Mouse (Mus musculus) stomach, embryonic 15.5 days (tissue): ENCODE data around the gene Nr0b1. TPM values are rescaled to one million over a fixed set of nuclear protein-coding genes. Genes with fewer than 3 reads are reported as not detected.

Experiments used
- ATAC-seq: fragments of 200-750 bp; cut with Nextera tagmentation; 2 replicates; pipeline ENCODE4 v1.8.0; 2017; ENCODE audit warnings: low read depth, moderate number of reproducible peaks, moderate TSS enrichment; ENCODE audit not compliant: insufficient read depth, low FRiP score
- H3K27ac ChIP-seq: fragments of 300-500 bp; sonication (generic); 2 replicates; pipeline ENCODE4 v1.5.1; 2015; ENCODE audit warnings: mild to moderate bottlenecking, inconsistent platforms
- H3K27me3 ChIP-seq: fragments of 300-500 bp; sonication (generic); replicated peaks from 2 replicates; pipeline ENCODE4 v1.6.1; 2015; ENCODE audit warnings: inconsistent platforms
- H3K36me3 ChIP-seq: fragments of 300-500 bp; sonication (generic); 2 replicates; pipeline ENCODE4 v1.6.1; 2015; ENCODE audit warnings: inconsistent platforms
- H3K4me1 ChIP-seq: fragments of 300-500 bp; sonication (generic); 2 replicates; pipeline ENCODE4 v1.6.1; 2015; ENCODE audit warnings: inconsistent platforms
- H3K4me2 ChIP-seq: fragments of 300-500 bp; sonication (generic); 2 replicates; pipeline ENCODE4 v1.6.1; 2015; ENCODE audit warnings: mild to moderate bottlenecking, inconsistent platforms
- H3K4me3 ChIP-seq: fragments of 300-500 bp; sonication (generic); replicated peaks from 2 replicates; pipeline ENCODE4 v1.5.1; 2015; ENCODE audit warnings: inconsistent platforms
- H3K9ac ChIP-seq: fragments of 300-500 bp; sonication (generic); 2 replicates; pipeline ENCODE4 v1.6.1; 2015; ENCODE audit warnings: inconsistent platforms
- H3K9me3 ChIP-seq: fragments of 300-500 bp; sonication (generic); 2 replicates; pipeline ENCODE4 v1.6.1; 2016; ENCODE audit warnings: inconsistent platforms
- WGBS: fragments of 180-500 bp; shearing (Covaris S2); methylation state at CpG from one replicate; pipeline ENCODE4 v1.1.7; 2015; 5-methylcytosine and 5-hydroxymethylcytosine counted together
- polyA plus RNA-seq: library from polyadenylated mRNA; unstranded; fragments of >200 nt; fragmentation: Nextera tagmentation; extraction: Ambion mirVana; gene quantifications from 2 replicates; pipeline ENCODE4 v1.2.1, GENCODE M21; 2015

The Nr0b1 gene
- polyA plus RNA-seq = 0.28 and 0.53 TPM in 2 replicates

DNA sequence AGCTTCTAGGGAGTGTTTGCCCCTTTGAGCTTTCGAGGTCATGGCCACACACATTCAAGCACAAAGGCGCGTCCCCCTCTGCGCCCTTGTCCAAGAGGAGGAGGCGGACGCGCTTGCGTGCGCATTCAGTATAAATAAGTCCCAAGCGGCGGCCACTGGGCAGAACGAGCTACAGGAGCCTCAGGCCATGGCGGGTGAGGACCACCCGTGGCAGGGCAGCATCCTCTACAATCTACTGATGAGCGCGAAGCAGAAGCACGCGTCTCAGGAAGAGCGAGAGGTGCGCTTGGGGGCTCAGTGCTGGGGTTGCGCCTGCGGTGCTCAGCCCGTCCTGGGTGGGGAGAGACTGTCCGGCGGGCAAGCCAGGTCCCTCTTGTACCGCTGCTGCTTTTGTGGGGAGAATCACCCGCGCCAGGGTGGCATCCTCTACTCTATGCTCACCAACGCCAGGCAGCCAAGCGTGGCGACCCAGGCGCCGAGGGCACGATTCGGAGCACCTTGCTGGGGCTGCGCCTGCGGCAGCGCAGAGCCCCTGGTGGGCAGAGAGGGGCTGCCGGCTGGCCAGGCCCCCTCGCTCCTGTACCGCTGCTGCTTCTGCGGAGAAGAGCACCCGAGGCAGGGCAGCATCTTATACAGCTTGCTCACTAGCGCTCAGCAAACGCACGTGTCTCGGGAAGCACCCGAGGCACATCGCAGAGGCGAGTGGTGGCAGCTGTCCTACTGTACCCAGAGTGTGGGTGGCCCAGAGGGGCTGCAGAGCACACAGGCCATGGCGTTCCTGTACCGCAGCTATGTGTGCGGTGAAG lies at the start of gene Nr0b1:
Gene Nr0b1 (plus strand): TSS at position 151 of the 806 bp plus-strand sequence.
- H3K27ac ChIP-seq = no peak within 1 kb of the TSS
- H3K27me3 ChIP-seq = peaks cover 11% of the 10 kb centered on the region
- peak within 1 kb of the TSS; percentile 58 for H3K4me2 ChIP-seq
- no peaks in the 10 kb centered on the region for H3K4me1 ChIP-seq
- peak within 1 kb of the TSS; percentile 25 for H3K4me3 ChIP-seq
- H3K36me3 ChIP-seq = no peaks in the 10 kb centered on the region
- no peak within 1 kb of the TSS for H3K9ac ChIP-seq
- ATAC-seq = no peak
- 20% methylated on average over 50 of the region's 53 CpGs for WGBS
- no peaks in the 10 kb centered on the region for H3K9me3 ChIP-seq

DNA sequence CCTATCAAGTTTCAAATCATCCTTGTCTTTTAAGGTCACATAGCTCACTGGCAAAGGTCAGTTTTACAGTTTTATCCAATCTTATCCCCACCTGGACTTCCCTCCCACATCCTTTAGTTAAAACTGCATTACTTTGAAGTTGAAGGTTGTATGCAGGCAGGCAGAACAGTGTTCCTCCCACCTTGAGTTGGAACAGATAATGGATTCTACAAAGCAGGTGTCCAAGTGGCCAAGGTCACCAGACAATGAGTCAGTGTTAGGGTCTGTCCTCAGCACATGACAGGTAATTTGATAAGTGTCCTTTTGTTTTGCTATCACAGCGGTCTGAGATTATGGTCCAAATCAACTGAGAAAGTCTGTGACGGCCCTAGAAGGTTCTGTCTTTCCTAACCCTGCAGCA lies 4.3 kb upstream of the Nr0b1 start:
- Histone ChIP-seq H3K4me1 (no peaks in the 10 kb centered on the region), H3K36me3 (no peaks in the 10 kb centered on the region), H3K9ac (no peak overlapping the region), H3K9me3 (no peaks in the 10 kb centered on the region), H3K4me2 (no peak overlapping the region), H3K27me3 (peaks cover 5% of the 10 kb centered on the region), H3K27ac (no peak overlapping the region), H3K4me3 (no peak overlapping the region)
- ATAC-seq = no peak
- 76% methylated on average over 2 of the region's 2 CpGs for WGBS

DNA sequence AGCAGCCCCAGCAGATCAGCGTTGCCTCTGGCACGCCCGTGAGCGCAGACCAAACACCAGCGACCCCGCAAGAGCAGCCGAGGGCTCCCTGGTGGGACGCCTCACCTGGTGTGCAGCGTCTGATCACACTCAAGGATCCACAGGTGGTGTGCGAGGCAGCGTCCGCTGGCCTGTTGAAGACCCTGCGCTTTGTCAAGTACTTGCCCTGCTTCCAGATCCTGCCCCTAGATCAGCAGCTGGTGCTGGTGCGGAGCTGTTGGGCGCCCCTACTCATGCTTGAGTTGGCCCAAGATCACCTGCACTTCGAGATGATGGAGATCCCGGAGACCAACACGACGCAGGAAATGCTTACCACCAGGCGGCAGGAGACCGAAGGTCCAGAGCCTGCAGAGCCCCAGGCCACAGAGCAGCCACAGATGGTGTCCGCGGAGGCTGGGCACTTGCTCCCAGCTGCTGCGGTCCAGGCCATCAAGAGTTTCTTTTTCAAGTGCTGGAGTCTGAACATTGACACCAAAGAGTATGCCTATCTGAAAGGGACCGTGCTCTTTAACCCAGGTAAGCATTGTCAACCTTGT lies 943 bp downstream of the Nr0b1 start:
- Histone ChIP-seq H3K4me2 (peak overlapping the region; percentile 58), H3K9me3 (no peaks in the 10 kb centered on the region), H3K4me1 (no peaks in the 10 kb centered on the region), H3K27ac (no peak overlapping the region), H3K36me3 (no peaks in the 10 kb centered on the region), H3K4me3 (peak overlapping the region; percentile 25), H3K9ac (no peak overlapping the region), H3K27me3 (peaks cover 11% of the 10 kb centered on the region)
- ATAC-seq = no peak
- 18% methylated on average over 25 of the region's 25 CpGs for WGBS

DNA sequence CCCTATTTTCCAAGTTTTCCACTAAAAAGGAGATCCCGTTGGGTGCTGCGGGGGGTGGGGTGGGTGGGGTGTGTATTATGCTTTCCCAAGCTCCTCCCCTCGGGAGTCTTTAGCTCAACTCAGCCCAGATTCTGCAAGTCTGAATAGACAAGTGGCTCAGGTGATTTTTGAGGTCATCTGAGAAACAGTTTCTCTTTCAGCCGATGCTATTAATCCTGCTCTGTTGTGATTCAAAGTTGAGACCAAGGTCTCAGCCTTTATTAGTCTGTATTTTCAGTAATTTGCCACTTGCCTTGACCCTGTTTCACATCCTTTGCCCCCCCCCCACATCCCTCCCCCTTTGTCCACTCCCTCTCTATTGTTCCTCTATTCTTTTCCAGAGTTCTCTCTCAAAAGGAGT lies 1.8 kb downstream of the Nr0b1 start:
- peaks cover 11% of the 10 kb centered on the region for H3K27me3 ChIP-seq

DNA sequence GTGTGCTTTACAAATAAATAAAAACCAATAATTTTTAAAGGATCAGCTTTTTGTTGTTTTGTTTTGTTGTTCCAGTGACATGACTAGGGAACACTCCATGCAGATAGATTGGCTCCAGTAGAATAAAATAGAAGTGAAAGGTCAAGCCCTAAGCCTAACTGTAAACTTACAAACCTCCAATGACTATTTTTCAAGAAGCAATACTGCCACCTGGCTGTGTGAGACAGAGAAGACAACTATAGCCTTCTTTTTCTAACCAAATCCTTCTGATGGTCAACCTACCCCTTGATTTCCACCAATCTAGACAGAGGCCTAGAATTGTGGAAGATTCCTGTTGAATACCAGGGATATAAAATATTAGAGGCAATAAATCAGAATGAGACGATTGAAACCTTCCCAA lies 45.7 kb downstream of the Nr0b1 start:
- ATAC-seq = no peak
- Histone ChIP-seq H3K4me2 (no peak overlapping the region), H3K36me3 (no peaks in the 10 kb centered on the region), H3K9me3 (no peaks in the 10 kb centered on the region), H3K4me1 (no peaks in the 10 kb centered on the region), H3K4me3 (no peak overlapping the region), H3K27me3 (no peaks in the 10 kb centered on the region), H3K27ac (no peak overlapping the region), H3K9ac (no peak overlapping the region)
- WGBS = 88% methylated on average over 1 of the region's 1 CpGs

More for the DNA sequence above, 1.8 kb downstream of the Nr0b1 start:
- ATAC-seq = no peak
- H3K27ac ChIP-seq = no peak overlapping the region
- H3K9me3 ChIP-seq = no peaks in the 10 kb centered on the region
- 49% methylated on average over 4 of the region's 4 CpGs for WGBS
- H3K4me3 ChIP-seq = no peak overlapping the region
- no peaks in the 10 kb centered on the region for H3K36me3 ChIP-seq
- H3K4me1 ChIP-seq = no peaks in the 10 kb centered on the region
- no peak overlapping the region for H3K9ac ChIP-seq
- no peak overlapping the region for H3K4me2 ChIP-seq

Other genes with a start within 250 kb of the Nr0b1 start
- gene Samt3, start 147.6 kb upstream of the Nr0b1 start, polyA plus RNA-seq = not detected in 2 replicates
- not detected in 2 replicates for gene Mageb4, start 113.3 kb downstream of the Nr0b1 start, polyA plus RNA-seq